Mouse (Mus musculus) liver, embryonic 11.5 days (tissue): Measurements from ENCODE around the gene Anapc1. TPM values are rescaled to one million over a fixed set of nuclear protein-coding genes. Genes with fewer than 3 reads are reported as not detected.
A peak's percentile ranks its signal among the peaks of the same experiment; 100 is the strongest.

Source experiments
- ATAC-seq: fragments of 200-750 bp; cut with Nextera tagmentation; replicated peaks from 2 replicates; pipeline ENCODE4 v1.8.0; 2017; ENCODE audit warnings: moderate number of reproducible peaks, mild to moderate bottlenecking, moderate TSS enrichment, moderate library complexity; ENCODE audit not compliant: low FRiP score
- DNase-seq: peaks from one replicate; pipeline ENCODE4 v3.0.0-alpha.2; 2017; ENCODE audit warnings: low spot score
- H3K27ac ChIP-seq: fragments of 300-500 bp; sonication (generic); 2 replicates; pipeline ENCODE4 v1.5.1; 2014; ENCODE audit warnings: mild to moderate bottlenecking, low read depth, low read length, control low read depth
- H3K27me3 ChIP-seq: fragments of 300-500 bp; sonication (generic); replicated peaks from 2 replicates; pipeline ENCODE4 v1.6.1; 2014; ENCODE audit warnings: low read length, mixed read lengths; ENCODE audit not compliant: control insufficient read depth, insufficient read depth
- H3K36me3 ChIP-seq: fragments of 300-500 bp; sonication (generic); 2 replicates; pipeline ENCODE4 v1.6.1; 2014; ENCODE audit warnings: mild to moderate bottlenecking, low read length, moderate library complexity, mixed read lengths; ENCODE audit not compliant: control insufficient read depth, insufficient read depth
- H3K4me1 ChIP-seq: fragments of 300-500 bp; sonication (generic); replicated peaks from 2 replicates; pipeline ENCODE4 v1.6.1; 2014; ENCODE audit warnings: low read length, mixed read lengths; ENCODE audit not compliant: control insufficient read depth, insufficient read depth
- H3K4me2 ChIP-seq: fragments of 300-500 bp; sonication (generic); 2 replicates; pipeline ENCODE4 v1.6.1; 2014; ENCODE audit warnings: mild to moderate bottlenecking, control low read depth, moderate library complexity
- H3K4me3 ChIP-seq: fragments of 300-500 bp; sonication (generic); 2 replicates; pipeline ENCODE4 v1.5.1; 2014; ENCODE audit warnings: low read depth, low read length, control low read depth
- H3K9ac ChIP-seq: fragments of 300-500 bp; sonication (generic); 2 replicates; pipeline ENCODE4 v1.6.1; 2014; ENCODE audit warnings: low read depth, low read length, control low read depth
- H3K9me3 ChIP-seq: fragments of 300-500 bp; sonication (generic); 2 replicates; pipeline ENCODE4 v1.6.1; 2016; ENCODE audit warnings: low read length, inconsistent platforms, mixed read lengths; ENCODE audit not compliant: control insufficient read depth
- WGBS: fragments of 180-500 bp; shearing (Covaris S2); extraction: QIAGEN DNeasy Blood & Tissue Kit; methylation state at CpG from one replicate; pipeline ENCODE4 v1.1.7; 2014; 5-methylcytosine and 5-hydroxymethylcytosine counted together
- polyA plus RNA-seq: library from polyadenylated mRNA; unstranded; fragments of >200 nt; fragmentation: Nextera tagmentation; extraction: Ambion mirVana; gene quantifications from 2 replicates; pipeline ENCODE4 v1.2.1, GENCODE M21; 2014

Anapc1 gene
- polyA plus RNA-seq, 1 experiment from 2014 or later = 88.6 TPM

GRCm38 (mm10) chr2:128693236-128693635 is 6.0 kb upstream of the Anapc1 start:
- Histone ChIP-seq H3K27ac (no peak overlapping the region), H3K9me3 (no peaks in the 10 kb centered on the region), H3K27me3 (peaks cover 6% of the 10 kb centered on the region), H3K4me2 (no peak overlapping the region), H3K4me3 (no peak overlapping the region), H3K4me1 (no peaks in the 10 kb centered on the region), H3K9ac (no peak overlapping the region), H3K36me3 (no peaks in the 10 kb centered on the region)
- ATAC-seq (no peak), DNase-seq (no peak)
- 53% methylated on average over 4 of the region's 4 CpGs for WGBS

DNA sequence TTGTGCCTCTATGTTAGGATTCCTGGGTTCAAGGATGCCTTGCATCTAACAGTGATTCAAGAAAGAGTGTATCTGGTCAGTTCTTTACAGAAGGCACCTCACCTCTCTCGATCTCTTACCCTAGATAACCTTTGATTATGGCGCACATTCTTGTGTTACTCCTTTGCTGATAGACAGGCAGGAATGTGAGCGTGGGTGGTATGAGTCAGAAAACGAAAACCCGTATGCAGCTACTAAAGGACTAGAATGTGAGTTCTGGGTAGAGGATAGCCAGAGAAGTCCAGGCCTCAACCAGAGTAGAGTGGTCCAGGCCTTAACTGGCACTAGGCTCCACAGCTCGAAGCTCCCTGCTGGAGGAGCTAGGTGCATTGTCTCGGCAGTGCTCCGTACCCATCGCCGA is 5.6 kb upstream of the Anapc1 start:
- no peak overlapping the region for H3K27ac ChIP-seq
- ATAC-seq (no peak), DNase-seq (no peak)
- H3K9ac ChIP-seq = no peak overlapping the region
- H3K4me3 ChIP-seq = no peak overlapping the region
- no peaks in the 10 kb centered on the region for H3K4me1 ChIP-seq
- no peaks in the 10 kb centered on the region for H3K9me3 ChIP-seq
- 84% methylated on average over 10 of the region's 10 CpGs for WGBS
- H3K4me2 ChIP-seq = no peak overlapping the region
- no peaks in the 10 kb centered on the region for H3K36me3 ChIP-seq
- H3K27me3 ChIP-seq = peaks cover 4% of the 10 kb centered on the region; the same call in 1 of the 2 replicates

GRCm38 (mm10) chr2:128692336-128692735 is 5.1 kb upstream of the Anapc1 start:
- H3K36me3 ChIP-seq = no peaks in the 10 kb centered on the region
- H3K4me2 ChIP-seq = no peak overlapping the region
- no peak overlapping the region for H3K4me3 ChIP-seq
- no peak overlapping the region for H3K9ac ChIP-seq
- 0 out of 2 replicates have a peak, but pooled peaks cover 2% of the 10 kb centered on the region for H3K27me3 ChIP-seq
- ATAC-seq = no peak
- 77% methylated on average over 14 of the region's 14 CpGs for WGBS
- DNase-seq = no peak
- H3K27ac ChIP-seq = no peak overlapping the region
- no peaks in the 10 kb centered on the region for H3K9me3 ChIP-seq
- H3K4me1 ChIP-seq = no peaks in the 10 kb centered on the region

DNA sequence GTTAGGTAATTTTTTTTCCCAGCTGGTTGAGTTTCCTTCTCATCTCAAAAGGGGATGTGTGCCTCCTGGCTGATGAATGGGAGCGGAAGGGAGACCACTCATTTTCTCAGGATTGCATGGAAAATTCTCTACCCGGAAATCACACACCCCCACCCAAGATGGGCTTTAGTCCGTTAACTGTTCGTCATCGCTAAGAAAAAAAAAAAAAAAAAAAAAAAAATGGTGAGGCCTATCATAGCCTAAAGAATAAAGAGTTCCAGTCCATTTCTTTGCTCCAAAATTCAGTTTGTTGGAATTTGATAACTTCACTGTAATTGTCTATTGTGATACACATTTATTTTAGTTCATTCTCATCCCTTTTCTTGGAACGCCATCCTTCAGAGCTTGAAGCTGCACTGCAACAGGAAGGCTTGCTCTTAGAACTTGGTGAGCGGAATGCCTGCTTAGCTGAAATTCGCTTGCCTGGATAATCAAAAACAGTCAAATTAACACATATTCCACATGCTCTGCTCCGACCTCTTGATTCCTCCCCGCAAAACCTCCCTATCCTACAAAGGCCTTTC is 448 bp upstream of the Anapc1 start:
- Histone ChIP-seq H3K4me2 (peak overlapping the region; percentile 71), H3K9me3 (no peaks in the 10 kb centered on the region), H3K27me3 (no peaks in the 10 kb centered on the region), H3K27ac (peak overlapping the region; percentile 78), H3K9ac (peak overlapping the region; percentile 98), H3K4me1 (peaks cover 9% of the 10 kb centered on the region; the same call in 1 of the 2 replicates), H3K4me3 (peak overlapping the region; percentile 95), H3K36me3 (peaks cover 12% of the 10 kb centered on the region)
- ATAC-seq = peak; percentile 60
- WGBS = 50% methylated on average over 10 of the region's 10 CpGs
- DNase-seq = no peak

DNA sequence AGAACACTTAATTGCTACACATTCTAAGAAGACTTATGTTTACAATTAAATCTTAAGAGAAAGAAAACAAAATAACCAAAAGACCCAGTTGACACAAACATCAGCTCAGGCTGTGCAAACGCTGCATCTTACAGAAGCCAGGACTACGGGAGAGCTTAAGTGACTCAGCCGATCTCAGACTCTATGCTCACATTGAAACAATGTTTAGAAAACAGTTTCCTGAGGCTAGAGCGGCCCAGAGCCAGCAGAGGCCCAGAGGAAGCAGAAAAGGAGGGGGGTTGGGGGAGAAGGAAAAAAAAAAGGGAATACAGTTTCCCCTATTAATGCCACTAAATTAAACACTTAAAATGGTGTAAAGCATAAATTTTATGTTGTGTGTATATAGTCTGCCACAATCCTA is 6.5 kb downstream of the Anapc1 start:
- no peaks in the 10 kb centered on the region for H3K9me3 ChIP-seq
- no peak for ATAC-seq
- no peak overlapping the region for H3K4me2 ChIP-seq
- no peak for DNase-seq
- peaks cover 30% of the 10 kb centered on the region for H3K36me3 ChIP-seq
- H3K27ac ChIP-seq = no peak overlapping the region
- H3K4me1 ChIP-seq = peaks cover 4% of the 10 kb centered on the region; the same call in 1 of the 2 replicates
- H3K4me3 ChIP-seq = no peak overlapping the region
- 69% methylated on average over 4 of the region's 4 CpGs for WGBS
- no peak overlapping the region for H3K9ac ChIP-seq
- H3K27me3 ChIP-seq = no peaks in the 10 kb centered on the region

GRCm38 (mm10) chr2:128620578-128620977 is 66.6 kb downstream of the Anapc1 start:
- Histone ChIP-seq H3K9ac (no peak overlapping the region), H3K4me2 (no peak overlapping the region), H3K27me3 (no peaks in the 10 kb centered on the region), H3K4me3 (no peak overlapping the region), H3K36me3 (peaks cover 53% of the 10 kb centered on the region), H3K9me3 (no peaks in the 10 kb centered on the region), H3K27ac (no peak overlapping the region), H3K4me1 (no peaks in the 10 kb centered on the region)
- 96% methylated on average over 1 of the region's 1 CpGs for WGBS
- ATAC-seq (no peak), DNase-seq (no peak)

GRCm38 (mm10) chr2:128615366-128615765 is 71.8 kb downstream of the Anapc1 start:
- Histone ChIP-seq H3K9me3 (no peaks in the 10 kb centered on the region), H3K4me1 (no peaks in the 10 kb centered on the region), H3K27me3 (no peaks in the 10 kb centered on the region), H3K4me2 (no peak overlapping the region), H3K9ac (no peak overlapping the region), H3K36me3 (peaks cover 55% of the 10 kb centered on the region), H3K4me3 (no peak overlapping the region), H3K27ac (no peak overlapping the region)
- WGBS = 87% methylated on average over 4 of the region's 4 CpGs
- DNase-seq = no peak
- ATAC-seq = no peak

GRCm38 (mm10) chr2:128613365-128613764 is 73.8 kb downstream of the Anapc1 start:
- DNase-seq (peak; percentile 7), ATAC-seq (no peak)
- Histone ChIP-seq H3K27me3 (no peaks in the 10 kb centered on the region), H3K9me3 (no peaks in the 10 kb centered on the region), H3K4me1 (no peaks in the 10 kb centered on the region), H3K4me2 (no peak overlapping the region), H3K36me3 (peaks cover 41% of the 10 kb centered on the region), H3K9ac (no peak overlapping the region), H3K4me3 (no peak overlapping the region), H3K27ac (0 out of 2 replicates have a peak overlapping the region, but pooled peaks have one; percentile 25)
- WGBS = 70% methylated on average over 5 of the region's 5 CpGs

- Histone ChIP-seq H3K4me2 (no peak overlapping the region), H3K9ac (no peak overlapping the region), H3K27ac (no peak overlapping the region; the same call in 1 of the 2 replicates), H3K9me3 (no peaks in the 10 kb centered on the region), H3K27me3 (no peaks in the 10 kb centered on the region), H3K4me3 (no peak overlapping the region), H3K36me3 (peaks cover 35% of the 10 kb centered on the region), H3K4me1 (no peaks in the 10 kb centered on the region)
- peak; percentile 30 for DNase-seq
- ATAC-seq = peak; percentile 79
- 73% methylated on average over 7 of the region's 7 CpGs for WGBS
These were observed 74.9 kb downstream of the Anapc1 start for GRCm38 (mm10) chr2:128612275-128612674.
